Mouse (Mus musculus) ES-Bruce4 (cell line): ENCODE results near the gene B4galnt2. TPM values are rescaled to one million over a fixed set of nuclear protein-coding genes. Genes with fewer than 3 reads are reported as not detected.

ENCODE experiments used
- H3K27ac ChIP-seq: 2 replicates; pipeline ENCODE4 v1.5.1; 2012; ENCODE audit warnings: low read length, inconsistent platforms; ENCODE audit not compliant: insufficient read depth
- H3K27me3 ChIP-seq: 2 replicates; pipeline ENCODE4 v1.6.1; 2012; ENCODE audit warnings: mild to moderate bottlenecking, low read length, inconsistent platforms; ENCODE audit not compliant: control insufficient read depth, poor library complexity, insufficient read depth, severe bottlenecking
- H3K36me3 ChIP-seq: 2 replicates; pipeline ENCODE4 v1.6.1; 2012; ENCODE audit warnings: inconsistent platforms, mild to moderate bottlenecking, low read length, moderate library complexity; ENCODE audit not compliant: control insufficient read depth, poor library complexity, insufficient read depth, severe bottlenecking
- H3K4me1 ChIP-seq: one replicate; pipeline ENCODE4 v1.8.1; 2011; ENCODE audit warnings: low read length; ENCODE audit not compliant: control insufficient read depth, insufficient read depth
- H3K4me3 ChIP-seq: 2 replicates; pipeline ENCODE4 v1.5.1; 2011; ENCODE audit warnings: low read depth, mild to moderate bottlenecking, low read length
- H3K9ac ChIP-seq: 2 replicates; pipeline ENCODE4 v1.6.1; 2012; ENCODE audit warnings: low read depth, mild to moderate bottlenecking, inconsistent platforms; ENCODE audit not compliant: poor library complexity, severe bottlenecking
- H3K9me3 ChIP-seq: replicated peaks from 2 replicates; pipeline ENCODE4 v1.6.1; 2012; ENCODE audit warnings: mild to moderate bottlenecking, low read length, inconsistent platforms; ENCODE audit not compliant: control insufficient read depth, poor library complexity, insufficient read depth, severe bottlenecking
- CTCF ChIP-seq: IDR thresholded peaks from one replicate; pipeline ENCODE4 v1.8.1; 2011; ENCODE audit warnings: low read depth, low read length
- EP300 ChIP-seq: IDR thresholded peaks from 2 replicates; pipeline ENCODE4 v1.6.1; 2011; ENCODE audit warnings: low read depth, low read length; ENCODE audit not compliant: insufficient read depth
- POLR2A ChIP-seq: IDR thresholded peaks from one replicate; pipeline ENCODE4 v1.8.1; 2011; ENCODE audit warnings: low read length; ENCODE audit not compliant: insufficient read depth
- polyA plus RNA-seq: library from polyadenylated mRNA; stranded (reverse); fragments of >200 nt; gene quantifications from 2 replicates; pipeline ENCODE4 v1.2.4, GENCODE M21; 2011; ENCODE audit warnings: low read depth; ENCODE audit not compliant: missing spikeins, insufficient read depth, insufficient read length

The B4galnt2 gene
- 3.1 and 4.5 TPM in 2 replicates for polyA plus RNA-seq

DNA sequence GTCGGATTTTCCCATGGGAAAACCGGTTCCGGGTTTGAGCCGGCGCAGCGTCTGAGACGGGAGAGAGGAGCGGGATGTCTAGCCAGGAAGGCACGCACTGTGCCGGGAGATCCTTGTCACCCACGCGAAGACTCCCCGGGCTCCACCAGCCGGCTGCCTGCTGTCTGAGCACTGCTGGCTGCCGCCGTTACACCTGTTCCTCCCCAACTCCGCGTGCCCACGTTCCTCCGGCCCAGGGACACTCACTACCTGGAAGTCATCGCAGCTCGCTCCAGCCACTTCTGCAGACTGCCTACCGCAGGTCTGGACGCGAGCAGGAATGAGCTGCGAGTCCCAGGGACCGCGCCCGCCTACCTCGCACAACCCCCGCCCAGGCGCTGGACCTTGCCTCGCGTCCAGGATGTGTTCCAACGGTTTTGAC lies at the start of gene B4galnt2:
Gene B4galnt2 (minus strand): TSS at position 321 of the 421 bp plus-strand sequence.
- Histone ChIP-seq H3K9me3 (no peaks in the 10 kb centered on the region), H3K4me1 (peaks cover 6% of the 10 kb centered on the region), H3K27me3 (peaks cover 9% of the 10 kb centered on the region), H3K9ac (peak within 1 kb of the TSS; percentile 68), H3K4me3 (peak within 1 kb of the TSS; percentile 53), H3K27ac (0 out of 2 replicates have a peak within 1 kb of the TSS, but pooled peaks have one; percentile 0), H3K36me3 (no peaks in the 10 kb centered on the region)
- TF ChIP-seq CTCF: no peak
- TF ChIP-seq POLR2A: no peak
- TF ChIP-seq EP300: no peak

DNA sequence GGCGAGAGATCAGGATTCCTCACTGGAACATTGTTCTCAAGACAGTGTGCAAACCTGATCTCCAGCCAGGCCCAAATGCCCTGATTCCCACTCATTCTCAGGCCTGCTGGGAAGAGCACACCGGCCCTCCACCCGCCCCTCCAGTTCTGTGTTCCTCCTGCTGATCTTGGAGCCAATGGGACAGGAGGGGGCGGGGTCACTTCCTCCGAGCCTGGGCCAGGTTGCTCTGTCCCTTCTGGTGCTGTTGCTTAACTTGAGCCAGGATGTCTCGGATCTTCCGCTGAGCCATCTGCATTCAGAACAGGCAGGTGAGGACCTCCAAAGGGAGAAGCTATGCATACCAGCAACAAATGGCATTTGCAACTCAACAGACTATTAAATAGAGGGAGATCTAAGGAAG lies 48.6 kb upstream of the B4galnt2 start:
- Histone ChIP-seq H3K4me1 (peaks cover 10% of the 10 kb centered on the region), H3K27ac (peak overlapping the region; percentile 92)
- TF ChIP-seq CTCF (no peak), EP300 (peak; percentile 92), POLR2A (no peak)

DNA sequence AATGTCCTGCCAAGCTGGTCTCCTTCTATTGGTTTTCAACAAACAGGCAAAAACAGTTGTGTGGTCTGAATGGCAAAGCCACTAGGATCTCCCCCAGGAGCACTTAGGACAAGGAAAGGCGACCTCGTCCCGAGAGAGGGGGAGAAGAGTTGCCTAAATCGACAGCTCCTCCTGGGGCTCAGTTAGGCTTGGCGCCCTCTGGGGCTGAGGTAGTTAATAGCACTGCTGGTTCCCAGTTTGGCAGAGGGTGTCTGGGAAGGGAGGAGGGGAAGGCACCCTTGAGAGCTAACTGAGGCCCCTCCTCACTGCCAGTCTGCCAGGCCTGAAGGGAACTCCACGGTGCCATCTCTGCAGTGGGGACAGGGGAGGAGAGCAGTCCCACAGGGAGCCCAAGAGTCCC lies 44.5 kb upstream of the B4galnt2 start:
- peak overlapping the region; percentile 55 for H3K27ac ChIP-seq
- H3K4me3 ChIP-seq: no peak overlapping the region
- H3K9me3 ChIP-seq: no peaks in the 10 kb centered on the region
- no peaks in the 10 kb centered on the region for H3K27me3 ChIP-seq
- no peak overlapping the region for H3K9ac ChIP-seq
- H3K4me1 ChIP-seq: peaks cover 13% of the 10 kb centered on the region
- H3K36me3 ChIP-seq: peaks cover 23% of the 10 kb centered on the region
- TF ChIP-seq CTCF: peak; percentile 55
- TF ChIP-seq EP300: no peak

More for the DNA sequence above, 48.6 kb upstream of the B4galnt2 start:
- Histone ChIP-seq H3K27me3 (no peaks in the 10 kb centered on the region), H3K4me3 (no peak overlapping the region), H3K9ac (no peak overlapping the region), H3K9me3 (no peaks in the 10 kb centered on the region), H3K36me3 (peaks cover 62% of the 10 kb centered on the region)

DNA sequence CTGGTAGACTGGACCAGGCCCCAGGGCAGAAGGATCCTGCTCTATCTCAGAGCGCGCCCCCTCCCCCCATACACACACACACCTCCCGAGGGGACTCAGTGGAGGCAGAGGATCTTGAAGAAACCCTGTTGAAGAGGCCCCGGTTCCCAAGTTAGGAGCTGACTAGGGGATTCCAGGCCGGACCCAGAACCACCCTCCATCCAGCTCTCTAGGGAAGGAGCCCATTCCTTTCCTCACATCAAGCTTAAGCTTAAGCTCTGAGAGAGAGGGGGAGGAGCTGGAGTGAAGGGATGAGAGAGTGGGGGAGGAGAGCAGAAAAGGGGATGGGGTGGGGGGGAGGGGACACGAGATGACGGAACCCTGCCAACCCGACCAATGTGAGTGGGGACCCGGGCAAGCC lies 43.6 kb upstream of the B4galnt2 start:
- Histone ChIP-seq H3K4me1 (peaks cover 13% of the 10 kb centered on the region), H3K9ac (peak overlapping the region; percentile 15; the same call in 1 of the 2 replicates), H3K9me3 (no peaks in the 10 kb centered on the region), H3K27ac (peak overlapping the region; percentile 65), H3K36me3 (peaks cover 23% of the 10 kb centered on the region), H3K4me3 (no peak overlapping the region), H3K27me3 (no peaks in the 10 kb centered on the region)
- no peak for TF ChIP-seq POLR2A
- TF ChIP-seq EP300: 0 out of 2 replicates have a peak, but pooled peaks have one; percentile 11
- TF ChIP-seq CTCF: no peak

DNA sequence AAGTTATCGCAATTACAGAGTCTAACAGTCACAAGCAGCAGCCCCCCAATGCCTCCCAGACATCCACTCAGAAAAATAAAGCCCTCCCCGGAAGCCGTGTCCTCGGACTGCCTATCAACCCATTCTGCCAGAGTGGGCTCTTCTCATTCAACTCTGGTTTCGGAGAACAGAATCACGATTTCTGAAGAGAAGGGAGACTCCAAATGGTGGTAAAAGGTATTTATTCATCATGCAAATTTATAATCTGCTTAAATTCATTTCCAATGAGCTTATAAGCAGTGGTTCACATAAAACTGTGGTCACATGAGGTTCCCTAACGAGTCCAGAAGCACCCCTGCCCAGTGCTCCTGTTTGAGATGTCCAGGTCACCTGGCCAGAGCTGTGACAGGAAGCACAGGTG lies 42.7 kb upstream of the B4galnt2 start:
- no peak for TF ChIP-seq EP300
- TF ChIP-seq POLR2A: no peak
- TF ChIP-seq CTCF: no peak
- H3K27me3 ChIP-seq: no peaks in the 10 kb centered on the region
- no peak overlapping the region for H3K4me3 ChIP-seq
- H3K9me3 ChIP-seq: no peaks in the 10 kb centered on the region
- H3K9ac ChIP-seq: no peak overlapping the region
- H3K36me3 ChIP-seq: peaks cover 17% of the 10 kb centered on the region
- H3K27ac ChIP-seq: peak overlapping the region; percentile 29
- H3K4me1 ChIP-seq: peaks cover 13% of the 10 kb centered on the region

DNA sequence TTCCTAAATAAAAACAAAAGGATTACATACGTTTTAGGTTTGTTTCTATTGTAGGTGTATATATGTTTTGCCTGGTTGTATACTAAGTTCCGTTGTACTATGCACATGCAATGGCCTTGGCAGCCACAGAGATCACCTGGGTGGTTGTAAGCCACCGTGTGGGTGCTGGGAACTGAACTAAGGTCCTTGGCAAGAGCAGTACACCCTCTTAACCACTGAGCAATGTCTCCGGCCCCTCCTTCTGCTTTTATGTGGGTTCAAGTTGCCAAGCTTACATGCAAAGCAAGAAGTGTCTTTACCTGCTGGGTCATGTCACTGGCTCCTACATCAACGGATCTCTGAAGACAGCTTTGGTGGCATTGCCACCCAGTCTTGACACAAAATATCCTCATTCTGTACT lies 38.6 kb upstream of the B4galnt2 start:
- Histone ChIP-seq H3K36me3 (no peaks in the 10 kb centered on the region; the same call in 1 of the 2 replicates), H3K9ac (no peak overlapping the region), H3K27me3 (no peaks in the 10 kb centered on the region), H3K27ac (no peak overlapping the region), H3K9me3 (no peaks in the 10 kb centered on the region), H3K4me1 (peaks cover 3% of the 10 kb centered on the region), H3K4me3 (no peak overlapping the region)
- TF ChIP-seq POLR2A: no peak

DNA sequence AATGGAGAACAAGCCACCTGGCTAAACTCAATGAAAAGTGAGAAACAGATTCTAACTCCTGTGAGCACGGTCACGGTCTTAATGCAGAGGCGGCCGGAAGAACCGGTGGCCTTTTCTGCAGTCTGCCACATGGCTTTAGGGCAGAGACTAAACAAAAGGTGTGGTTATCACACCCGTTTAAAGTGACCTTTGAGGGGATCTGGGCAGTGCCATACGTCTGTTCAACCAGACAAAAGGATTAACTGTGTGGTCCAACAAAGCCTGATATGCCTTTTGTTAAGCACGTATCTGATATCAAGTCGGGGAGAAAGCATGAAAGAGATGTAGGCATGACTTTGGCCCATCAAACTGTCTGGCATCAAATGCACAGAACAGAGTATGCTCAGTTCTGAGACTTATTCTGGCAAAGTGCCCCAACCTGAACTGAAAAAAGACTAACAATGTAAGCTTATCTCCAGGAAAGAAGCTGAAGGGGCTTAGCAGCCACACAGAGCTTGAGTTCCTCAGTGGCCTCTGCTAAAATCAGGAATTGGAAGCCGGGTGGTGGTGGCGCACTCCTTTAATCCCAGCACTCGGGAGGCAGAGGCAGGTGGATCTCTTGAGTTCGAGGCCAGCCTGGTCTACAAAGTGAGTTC lies 31.3 kb upstream of the B4galnt2 start:
- Histone ChIP-seq H3K4me3 (no peak overlapping the region), H3K4me1 (no peaks in the 10 kb centered on the region), H3K27ac (no peak overlapping the region), H3K9ac (no peak overlapping the region), H3K27me3 (no peaks in the 10 kb centered on the region), H3K36me3 (no peaks in the 10 kb centered on the region), H3K9me3 (no peaks in the 10 kb centered on the region)
- TF ChIP-seq POLR2A (no peak), EP300 (no peak), CTCF (no peak)
